Mouse (Mus musculus) fibroblast of lung, adult 2 months (primary cell): ENCODE measurements at regions not wholly inside any gene's neighbourhood (a gene's known extent, or its start where the extent isn't known, plus 50 kb on each side); places are given as distances from the start of the nearest gene placed in this dataset.

Experiments used
- DNase-seq: peaks from one replicate; pipeline ENCODE4 v3.0.0-alpha.2; 2011; ENCODE audit warnings: low read depth

DNA sequence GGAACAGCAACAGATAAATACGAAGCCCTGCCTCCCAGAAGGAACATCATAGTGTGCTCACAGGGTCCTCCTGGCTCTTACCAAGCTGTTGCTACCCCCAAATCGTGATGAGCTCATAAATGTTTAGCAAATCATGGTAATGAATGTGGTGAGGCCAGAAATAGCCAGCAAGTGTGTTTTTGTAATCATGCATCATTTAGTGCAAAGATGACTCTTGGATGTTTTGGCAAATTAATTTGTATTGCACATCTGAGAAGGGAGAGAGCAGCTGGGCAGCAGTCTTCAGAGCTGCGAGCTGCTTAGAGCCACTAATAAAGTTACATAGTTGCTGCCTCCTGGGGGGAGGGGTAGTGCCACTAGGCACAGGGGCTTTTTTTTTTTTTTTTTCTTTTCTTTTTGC, 79.8 kb upstream of the 4930583I09Rik start:
- no peak for DNase-seq

DNA sequence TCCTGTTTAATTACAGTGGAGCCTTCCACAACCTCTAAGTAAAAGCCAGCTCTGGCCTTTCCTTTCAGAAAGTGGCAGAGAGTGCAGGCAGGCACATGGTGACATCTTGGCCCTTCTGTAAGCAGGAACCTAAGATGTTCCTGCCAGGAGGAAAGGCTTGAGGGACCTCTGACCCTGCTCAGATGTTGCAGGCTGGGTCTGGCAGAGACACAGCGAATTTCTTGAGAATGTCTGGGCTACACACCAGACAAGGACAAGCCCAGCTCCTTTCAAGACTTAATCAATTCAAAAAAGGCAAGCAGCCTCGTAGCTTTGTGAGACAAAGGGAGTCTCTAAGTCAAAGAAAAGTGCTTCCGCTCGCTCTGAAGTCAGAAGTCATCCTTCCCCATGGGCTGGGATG, 79.2 kb upstream of the 4930583I09Rik start:
- no peak for DNase-seq

DNA sequence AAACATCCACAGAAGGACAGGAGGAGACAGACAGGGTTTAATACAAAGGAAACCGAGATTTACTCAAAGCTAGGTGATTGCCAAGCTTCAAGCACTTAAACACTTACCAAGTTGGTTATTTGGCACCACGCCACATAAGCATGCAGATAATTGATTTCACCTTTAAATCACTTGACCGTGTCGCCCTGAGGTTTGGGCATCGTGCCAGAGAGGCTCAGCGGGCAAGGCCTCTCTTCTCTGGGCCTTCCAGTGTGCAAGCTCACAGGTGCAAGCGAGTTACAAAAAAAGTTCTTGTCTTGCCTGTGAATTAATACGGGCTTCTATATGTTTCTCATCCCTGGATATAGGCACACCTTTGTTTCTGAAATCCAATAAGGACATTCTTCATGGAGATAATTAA, 78.4 kb upstream of the 4930583I09Rik start:
- no peak for DNase-seq

DNA sequence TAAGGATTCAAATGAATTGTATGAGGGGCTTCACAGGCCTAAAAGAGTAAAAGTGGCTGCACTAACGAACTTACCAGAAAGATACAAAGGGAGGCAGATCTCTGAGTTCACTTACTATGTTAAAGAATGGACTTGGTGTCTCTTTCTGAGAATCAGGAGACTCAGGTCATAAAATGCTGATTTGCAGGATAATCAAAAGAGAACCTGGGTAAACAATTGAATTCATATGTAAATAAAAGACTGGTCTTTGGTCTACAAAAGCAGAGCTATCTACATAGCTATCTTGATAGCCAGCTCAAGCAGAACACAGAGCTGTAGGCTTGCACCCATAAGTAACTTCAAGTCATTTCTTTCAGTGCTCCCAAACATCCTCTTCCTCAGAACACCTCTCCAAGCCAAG, 72.8 kb upstream of the 4930583I09Rik start:
- DNase-seq: no peak

DNA sequence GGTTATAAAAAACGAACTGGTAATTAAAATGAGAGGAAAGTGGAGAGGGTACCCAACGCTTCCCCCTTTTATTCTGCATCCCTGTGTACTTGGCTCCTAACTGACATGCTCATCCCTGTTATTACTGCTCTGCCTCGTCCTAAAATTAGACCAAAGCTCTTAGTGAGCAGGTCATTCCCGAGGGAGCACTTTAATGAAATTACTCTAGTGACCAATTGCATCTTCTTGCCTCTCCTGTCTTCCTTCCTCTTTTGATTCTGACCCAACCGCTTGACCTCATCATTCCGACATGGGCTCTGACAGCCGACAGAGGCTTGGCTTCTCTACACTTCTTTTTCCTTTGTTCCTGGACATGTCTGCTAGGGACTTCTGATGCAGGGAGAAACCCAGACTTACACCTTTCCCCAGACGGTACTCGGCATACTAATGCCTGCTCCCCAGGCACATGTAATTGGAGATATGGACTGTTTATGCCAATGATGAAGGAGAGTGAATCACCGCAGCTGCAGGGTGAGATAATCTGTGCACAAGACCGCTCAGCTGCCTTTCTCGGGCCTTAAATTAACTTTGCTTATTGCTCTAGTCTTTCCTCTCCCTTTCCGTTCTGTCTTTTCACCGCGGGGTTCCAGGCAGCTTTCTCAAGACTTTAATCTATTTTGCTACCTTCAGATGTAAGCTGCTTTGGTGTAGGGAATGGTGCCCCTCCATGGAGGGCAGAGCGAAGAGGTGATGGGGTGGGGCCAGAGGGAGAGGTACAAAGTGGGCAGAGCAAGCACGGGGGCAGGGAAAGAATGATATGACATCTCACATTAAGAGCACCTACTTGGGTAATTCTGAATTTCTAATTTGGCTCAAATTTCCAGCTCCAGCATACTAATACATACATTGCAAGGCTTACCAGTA, 66.1 kb upstream of the 4930583I09Rik start:
- DNase-seq: no peak

DNA sequence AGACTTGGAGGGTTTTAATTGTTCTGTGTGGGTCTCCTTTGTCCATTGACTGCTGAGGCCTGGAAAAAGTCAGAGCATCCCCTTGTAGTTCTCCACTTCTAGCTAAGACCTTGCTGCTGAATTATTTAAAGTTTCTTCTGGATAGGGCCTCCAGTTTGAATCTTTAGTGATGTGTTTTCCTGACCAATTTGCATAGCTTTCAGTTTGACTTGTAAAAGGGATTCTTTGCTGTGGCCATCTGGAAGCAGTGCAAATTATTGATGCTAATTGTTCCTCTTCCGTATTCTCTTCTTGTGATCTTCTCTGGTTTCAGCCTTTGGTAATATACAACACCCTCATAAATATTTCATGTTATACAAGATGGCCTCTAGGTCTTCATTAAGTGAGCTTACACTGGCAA, 61.6 kb upstream of the 4930583I09Rik start:
- no peak for DNase-seq

DNA sequence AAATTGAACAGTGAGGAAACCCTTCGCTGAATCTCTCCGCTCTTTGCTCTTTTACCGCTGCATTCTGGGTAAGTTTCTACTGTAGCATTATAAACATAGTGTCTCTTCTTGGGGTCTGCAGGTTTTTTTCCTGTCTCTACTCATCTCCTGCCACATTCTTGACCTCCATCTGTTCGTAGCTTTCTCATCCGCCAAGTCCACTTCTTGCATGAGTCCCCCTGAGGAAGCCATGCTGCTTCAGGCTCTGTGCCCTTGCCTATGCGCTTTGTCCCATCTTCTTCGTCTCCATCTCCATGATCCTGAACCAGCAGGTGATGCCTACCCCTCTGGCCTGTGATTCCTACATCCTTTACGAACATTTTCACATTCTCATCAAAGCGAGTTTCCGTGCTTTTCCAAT, 60.0 kb upstream of the 4930583I09Rik start:
- DNase-seq: no peak

DNA sequence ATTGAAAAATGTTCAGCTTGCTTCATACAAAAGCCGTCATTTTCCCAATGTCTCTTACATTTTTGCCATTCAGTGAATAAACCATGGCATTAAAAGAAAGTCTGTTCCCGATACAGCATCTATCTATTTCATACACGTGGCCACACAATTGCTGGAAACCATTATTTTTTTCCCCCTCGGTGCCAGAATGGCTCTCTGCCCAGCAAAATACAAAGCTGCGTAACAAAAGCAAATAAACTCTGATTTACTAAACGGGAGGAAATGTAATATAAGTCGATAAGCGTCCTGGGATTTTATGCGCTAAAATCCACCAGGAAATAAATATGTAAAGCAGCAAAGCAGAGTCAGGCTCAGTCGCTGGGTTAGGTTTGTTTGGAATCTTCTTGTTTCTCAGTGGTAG, 59.6 kb upstream of the 4930583I09Rik start:
- DNase-seq: no peak

DNA sequence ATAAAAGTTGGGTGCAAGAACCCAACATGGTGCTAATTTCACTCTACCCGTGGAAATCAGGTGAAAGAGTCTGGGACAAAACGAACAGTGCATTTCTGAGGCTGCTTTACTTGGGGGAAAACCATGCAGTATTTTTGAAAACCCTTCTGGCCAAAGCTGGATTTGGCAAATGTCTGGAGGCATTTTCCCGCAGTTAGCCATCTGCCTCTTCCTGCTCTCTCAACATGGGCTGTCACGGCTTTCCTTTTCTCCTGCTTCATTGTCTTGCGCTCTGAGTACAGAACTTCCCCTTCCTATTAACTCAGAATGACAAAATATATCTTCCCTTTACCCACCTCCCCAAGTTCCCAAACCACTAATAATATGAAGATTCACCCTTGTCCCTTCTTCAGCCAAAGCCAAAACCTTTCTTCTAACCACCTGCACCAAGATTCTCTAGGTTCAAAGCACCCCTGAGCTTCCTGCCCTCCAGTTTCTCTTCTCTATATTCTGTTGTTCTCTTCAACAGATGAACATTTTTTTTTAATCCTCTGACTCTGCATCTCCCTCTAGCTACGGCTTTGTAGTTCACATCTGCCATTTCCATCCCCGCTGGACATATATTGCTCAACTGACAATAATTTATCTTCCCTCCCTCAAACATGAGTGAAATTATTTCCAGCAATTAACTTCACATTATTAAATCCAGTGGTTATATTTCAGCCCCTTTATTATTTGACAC, 57.5 kb upstream of the 4930583I09Rik start:
- DNase-seq: no peak
